Mouse (Mus musculus): ENCODE results near the gene Gm47289.

Gene Gm47289

DNA sequence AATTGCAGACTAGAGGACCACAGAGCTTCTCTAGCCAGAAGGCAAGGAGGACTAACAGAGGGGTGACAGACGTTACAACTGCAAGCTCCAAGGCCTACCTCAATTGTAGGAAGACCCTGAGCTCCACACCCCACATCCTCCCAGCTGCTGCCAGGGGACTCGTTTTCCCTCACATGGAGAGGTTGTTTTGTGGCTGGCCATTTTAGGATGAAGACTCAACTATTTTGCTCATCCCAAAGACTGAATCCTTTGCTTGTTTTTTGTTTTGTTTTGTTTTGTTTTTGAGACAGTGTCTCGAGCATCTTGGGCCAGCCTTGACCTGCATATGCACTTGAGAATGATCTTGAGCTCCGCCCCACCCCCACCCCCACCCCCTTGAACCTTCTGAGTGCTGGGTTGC lies at the start of gene Gm47289:
Gm47289 (plus strand) TSS at position 301 of the 400 bp plus-strand sequence.
- no peak for DNase-seq (ENCODE audit: low read depth, low spot score)

DNA sequence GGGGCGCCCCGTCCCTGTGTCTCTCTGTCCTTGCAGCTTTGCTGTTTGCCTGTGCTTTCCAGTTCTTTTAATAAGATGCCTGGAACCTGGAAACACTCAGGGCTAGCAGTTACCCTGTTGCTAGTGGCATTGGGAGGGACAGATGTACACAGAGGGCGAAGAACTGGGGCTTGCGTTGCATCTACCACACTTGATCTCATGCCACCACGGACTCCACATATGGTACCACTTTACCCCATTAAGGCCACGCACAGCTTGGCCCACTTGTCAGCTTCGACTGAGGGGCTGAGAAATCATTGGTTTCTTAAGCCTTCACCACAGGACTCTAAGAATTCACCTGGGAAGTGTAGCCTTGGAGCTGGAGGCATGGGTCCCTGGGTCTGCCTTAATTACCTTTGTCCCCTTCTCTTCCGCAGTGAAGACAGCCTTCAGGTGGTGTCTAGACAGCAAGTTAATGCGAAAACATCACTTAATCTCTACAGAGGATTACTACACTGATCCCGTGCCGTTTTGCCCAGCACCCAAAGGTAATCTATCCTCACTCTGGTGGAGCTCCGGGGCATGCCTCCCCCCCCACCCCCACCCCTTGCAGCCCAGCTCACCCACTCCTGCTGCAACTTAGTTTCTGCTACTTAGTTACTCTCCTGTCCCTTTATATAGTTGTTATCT lies 49.1 kb upstream of the Gm47289 start:
- no peak for DNase-seq (ENCODE audit: low read depth, low spot score)

DNA sequence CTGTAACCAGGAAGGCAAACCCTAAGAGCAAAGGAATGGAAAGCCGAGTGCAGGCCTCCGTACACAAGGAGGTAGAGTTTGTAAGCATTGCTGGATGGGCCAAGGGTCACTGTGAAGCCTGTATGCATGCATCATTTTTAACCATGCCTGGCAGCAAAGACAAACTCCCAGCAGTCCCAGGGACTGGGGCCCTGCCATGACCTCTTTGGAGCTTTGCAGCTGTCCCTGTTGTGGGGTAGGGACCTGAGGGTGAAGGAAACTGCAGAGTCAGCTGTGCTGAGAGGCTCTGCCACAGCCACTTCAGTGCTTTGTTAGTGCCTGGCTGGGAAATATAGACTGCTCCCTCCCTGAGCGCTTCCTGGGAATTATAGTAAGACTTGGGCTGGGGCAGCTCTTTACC lies 48.3 kb upstream of the Gm47289 start:
- DNase-seq (ENCODE audit: low read depth, low spot score), result no peak

DNA sequence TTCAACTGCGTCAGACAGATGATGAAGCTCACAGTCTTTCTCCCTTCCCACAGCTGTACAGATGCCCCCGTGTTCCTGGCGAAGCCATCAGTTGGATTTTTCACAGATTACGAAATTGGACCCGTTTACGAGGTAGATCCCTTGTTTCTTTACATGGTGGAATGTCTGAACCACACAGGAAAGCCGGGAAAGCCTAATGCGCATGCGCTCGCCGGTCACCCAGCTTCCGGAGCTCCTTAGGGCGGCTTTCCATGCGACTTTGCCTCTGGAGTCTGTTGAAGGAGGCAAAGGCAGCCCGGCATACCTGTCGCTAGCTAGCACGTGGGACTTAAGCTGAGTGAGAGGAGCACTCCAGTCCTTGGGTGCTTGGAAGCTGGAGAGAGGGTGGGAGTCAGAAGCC lies 44.0 kb upstream of the Gm47289 start:
- DNase-seq (ENCODE audit: low read depth, low spot score), result no peak

DNA sequence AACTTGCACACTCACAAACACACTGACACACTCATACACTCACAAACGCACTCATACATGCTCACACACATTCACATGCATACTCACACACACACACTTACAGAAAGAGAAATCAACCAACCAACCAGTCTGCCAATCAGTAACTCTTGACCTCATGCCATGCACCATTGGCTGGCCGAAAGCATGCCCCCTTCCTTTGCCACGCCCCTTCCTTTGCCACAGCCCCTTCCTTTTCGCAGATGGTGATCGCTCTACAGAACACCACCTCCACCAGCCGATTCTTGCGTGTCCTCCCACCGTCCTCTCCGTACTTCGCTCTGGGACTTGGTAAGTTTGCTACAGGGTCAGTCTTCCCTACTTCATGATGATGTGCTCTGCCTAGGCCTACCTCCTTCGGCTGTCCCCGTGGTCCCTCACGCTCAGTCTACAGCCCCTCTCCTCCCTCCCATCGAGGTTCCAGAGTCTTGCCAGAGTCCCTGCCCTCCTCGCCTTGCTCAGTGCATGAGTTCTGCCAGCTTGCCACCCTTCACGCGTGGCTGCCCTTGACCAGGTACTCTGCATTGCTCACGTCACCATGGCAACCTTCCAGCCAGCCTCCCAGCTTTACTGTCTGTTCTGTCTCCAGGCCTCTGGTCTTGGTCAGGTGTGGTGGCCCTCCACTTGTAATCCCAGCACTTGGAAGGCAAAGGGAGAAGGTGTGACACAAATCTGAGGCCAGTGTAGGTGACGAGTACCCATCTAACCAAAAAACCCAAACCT lies 39.4 kb upstream of the Gm47289 start:
- no peak for DNase-seq (ENCODE audit: low read depth, low spot score)

DNA sequence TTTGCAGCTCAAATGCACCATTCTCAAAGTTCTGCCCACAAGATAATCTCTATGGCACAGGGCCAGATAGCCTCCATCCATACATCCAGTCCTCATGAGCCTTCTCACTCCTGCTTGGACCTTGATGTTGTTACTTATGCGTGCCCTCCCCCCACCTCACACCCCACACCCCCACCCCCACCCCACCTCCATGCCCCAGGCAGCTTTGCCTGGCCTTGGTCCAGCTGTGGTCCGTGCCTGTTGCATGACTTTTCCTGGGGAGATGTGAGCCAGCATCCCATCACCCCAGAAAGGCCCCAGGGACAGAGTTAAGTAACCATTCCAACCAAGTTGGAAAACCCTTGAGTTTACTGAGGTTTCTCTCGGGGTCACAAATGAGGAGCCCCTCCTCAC lies 38.8 kb upstream of the Gm47289 start:
- no peak for DNase-seq (ENCODE audit: low read depth, low spot score)

DNA sequence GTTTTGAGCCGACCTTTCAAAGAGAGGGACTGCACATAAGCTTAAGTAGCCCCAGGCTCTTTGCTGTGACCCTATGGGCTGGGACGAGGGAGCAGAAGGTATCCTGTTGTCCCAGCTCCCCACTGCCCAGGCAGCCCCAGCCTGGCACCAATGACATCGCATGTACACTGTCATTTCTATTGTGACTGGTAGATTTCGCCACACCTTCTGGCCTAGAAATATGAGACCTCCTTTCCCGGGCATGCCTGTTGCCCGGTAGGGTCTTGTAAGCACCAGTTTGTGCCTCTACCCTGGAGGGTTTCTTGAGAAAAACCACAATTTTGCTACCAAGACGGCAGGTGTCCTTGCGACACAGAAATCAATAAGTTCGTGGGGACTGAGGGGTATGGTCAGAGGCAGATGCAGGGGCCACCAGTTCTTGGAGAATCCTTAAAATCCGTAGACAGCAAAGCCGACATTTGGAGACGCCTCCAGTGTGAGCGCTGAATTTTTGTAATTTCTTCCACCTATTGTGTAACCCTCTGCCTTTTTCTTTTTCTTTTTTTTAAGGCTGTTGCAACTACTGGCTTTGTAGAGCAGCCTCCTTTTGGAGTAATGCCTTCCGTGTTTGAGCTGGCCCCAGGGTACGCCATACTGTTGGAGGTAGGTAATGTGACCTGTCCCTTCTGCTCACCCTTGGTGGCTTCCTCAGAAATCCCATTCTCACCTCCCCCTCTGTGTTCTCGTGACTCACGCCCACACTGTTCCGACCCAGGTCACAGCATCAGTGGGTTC lies 36.2 kb upstream of the Gm47289 start:
- DNase-seq (ENCODE audit: low read depth, low spot score), result no peak

DNA sequence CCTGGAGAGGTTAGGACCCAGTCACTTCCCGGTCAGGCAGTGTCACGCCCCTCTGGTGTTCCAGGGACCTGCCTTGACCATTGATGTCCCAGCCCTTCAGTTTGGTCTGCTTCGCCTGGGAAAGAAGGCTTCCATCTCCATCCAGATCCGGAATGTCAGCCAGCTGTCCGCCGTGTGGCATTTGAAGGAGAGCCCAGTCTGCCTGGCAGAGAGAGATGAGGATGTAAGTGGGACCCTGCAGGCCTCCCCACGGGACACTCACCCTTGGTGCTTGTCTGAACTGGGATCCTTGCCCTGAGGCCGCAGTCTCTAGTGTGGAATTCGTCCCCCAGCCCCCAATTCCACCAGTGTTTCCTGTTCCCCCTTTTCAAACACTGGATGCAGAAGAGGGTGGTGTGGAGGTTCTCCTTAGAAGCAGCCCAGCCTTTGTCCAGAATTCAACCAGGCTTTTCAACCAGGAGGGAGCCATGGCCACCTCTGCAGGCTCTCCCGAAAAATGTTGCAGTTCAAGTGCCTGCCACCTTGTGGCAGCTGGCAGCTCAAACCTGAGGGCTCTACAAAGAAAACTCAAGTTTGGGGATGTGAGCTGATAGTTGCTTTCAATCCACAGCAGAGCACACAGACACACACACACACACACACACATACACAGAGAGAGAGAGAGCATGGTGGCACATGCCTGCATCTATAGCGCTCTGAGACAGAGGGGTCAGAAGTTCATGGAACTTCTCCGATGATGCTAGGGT lies 30.4 kb upstream of the Gm47289 start:
- no peak for DNase-seq (ENCODE audit: low read depth, low spot score)

DNA sequence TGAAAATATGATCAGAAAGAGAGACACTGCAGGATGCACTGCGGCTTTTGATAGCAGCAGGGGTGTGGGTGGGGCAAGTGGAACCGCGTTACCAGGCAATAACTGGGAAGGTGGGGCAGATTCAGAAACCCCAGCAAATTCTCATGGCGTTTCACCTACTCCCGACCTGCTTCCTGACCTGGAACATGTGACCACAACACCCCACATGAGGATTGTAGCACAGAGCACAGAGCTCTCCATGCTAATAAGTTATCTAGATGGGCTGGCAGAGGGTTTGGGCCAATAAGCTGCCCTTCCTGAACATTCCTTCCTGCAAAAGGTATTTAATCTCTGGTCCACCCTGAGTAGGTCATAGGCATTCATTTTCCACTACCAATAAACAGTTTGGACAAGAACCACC lies 28.3 kb upstream of the Gm47289 start:
- no peak for DNase-seq (ENCODE audit: low read depth, low spot score)

DNA sequence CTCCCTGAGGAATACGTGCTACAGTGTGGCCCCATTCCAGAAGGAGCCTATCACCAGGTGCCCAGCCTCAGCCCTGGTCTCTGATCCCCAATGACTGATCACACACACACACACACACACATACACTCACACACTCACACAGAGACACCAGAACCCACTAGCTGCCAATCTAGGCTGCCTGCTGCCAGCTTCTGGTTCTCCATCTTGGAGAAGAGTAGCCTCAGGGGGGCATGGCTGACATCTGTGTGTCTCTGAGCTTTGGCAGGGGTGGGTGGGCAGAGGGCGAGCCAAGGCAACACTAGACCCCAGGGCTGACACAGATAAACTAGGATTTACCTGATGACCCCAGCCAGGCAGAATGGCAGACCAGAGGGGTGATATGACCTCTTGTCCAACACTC lies 20.1 kb upstream of the Gm47289 start:
- DNase-seq (ENCODE audit: low read depth, low spot score), result no peak

DNA sequence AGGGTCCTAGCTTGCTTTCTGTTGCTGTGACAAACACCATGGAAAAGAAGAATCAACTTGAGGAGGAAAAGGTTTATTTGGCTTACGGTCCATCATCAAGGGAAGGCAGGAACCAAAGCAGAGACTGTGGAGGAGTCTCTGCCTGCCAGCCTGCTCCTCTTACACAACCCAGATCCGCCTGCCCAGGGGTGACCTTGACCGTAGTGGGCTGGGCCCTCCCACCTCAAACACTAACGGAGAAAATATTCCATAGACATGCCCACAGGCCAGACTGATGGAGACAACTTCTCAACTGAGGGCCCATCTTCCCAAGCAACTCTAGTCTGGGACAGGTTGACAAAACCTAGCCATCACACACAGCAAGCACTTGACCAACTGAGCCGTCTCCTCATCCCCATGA lies 16.9 kb upstream of the Gm47289 start:
- no peak for DNase-seq (ENCODE audit: low read depth, low spot score)

DNA sequence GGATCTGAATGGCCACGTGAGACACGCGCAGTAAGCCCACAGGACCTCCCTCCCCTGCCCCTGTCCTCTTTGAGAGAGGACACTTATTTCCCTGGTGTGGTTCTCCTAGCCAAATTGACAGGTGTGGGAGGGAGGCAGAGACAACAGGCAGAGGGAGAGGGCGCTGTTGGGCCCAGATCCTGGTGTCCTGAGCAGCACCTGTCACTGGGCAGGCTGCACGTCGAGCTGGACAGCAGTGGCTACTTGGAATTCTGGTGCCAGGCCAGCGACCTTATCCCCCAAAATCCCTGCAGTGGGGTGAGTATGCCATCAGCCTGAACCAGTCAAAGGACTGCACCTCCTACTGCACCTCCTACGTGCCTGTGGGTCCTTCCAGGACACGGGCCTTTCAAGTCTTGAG lies 15.6 kb upstream of the Gm47289 start:
- DNase-seq (ENCODE audit: low read depth, low spot score), result no peak

DNA sequence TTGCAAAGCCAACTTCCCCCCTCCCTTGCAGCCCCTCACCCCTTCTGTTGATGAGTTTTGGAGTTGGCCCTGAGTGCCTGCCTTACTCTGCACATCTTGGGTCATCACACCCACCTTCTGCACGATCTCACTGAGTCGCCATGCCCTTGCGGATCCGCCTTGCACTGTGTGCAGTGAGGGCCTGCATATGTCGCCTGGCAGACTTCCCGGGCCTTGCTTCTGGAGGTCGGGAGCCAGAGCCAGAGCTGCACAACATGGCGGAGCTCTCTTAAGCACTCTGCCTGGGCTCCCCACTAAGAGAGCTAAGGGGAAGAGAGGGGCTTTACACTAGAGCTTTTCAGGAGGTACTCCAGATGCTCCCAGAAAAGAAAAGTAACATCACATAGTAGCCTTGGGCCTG lies 14.3 kb upstream of the Gm47289 start:
- no peak for DNase-seq (ENCODE audit: low read depth, low spot score)

DNA sequence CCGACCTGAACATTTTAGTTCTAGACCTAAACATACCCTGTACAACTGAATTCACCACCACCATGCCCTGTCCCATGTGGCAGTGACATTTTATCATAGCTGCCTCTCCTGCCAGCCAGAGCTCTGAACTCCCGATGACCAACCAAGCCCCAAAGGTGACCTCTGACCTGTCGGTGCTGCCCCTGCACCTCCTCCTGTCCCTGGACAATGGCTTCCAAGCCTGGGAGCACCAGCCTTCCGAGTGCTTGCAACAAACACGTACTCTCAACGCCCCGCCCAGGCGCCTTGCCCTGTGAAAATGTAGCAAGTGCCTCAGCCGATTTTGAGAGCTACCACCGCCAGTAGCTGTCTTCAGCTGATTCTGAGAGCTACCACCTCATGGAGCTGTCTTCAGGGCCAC lies 13.8 kb upstream of the Gm47289 start:
- DNase-seq (ENCODE audit: low read depth, low spot score), result no peak

DNA sequence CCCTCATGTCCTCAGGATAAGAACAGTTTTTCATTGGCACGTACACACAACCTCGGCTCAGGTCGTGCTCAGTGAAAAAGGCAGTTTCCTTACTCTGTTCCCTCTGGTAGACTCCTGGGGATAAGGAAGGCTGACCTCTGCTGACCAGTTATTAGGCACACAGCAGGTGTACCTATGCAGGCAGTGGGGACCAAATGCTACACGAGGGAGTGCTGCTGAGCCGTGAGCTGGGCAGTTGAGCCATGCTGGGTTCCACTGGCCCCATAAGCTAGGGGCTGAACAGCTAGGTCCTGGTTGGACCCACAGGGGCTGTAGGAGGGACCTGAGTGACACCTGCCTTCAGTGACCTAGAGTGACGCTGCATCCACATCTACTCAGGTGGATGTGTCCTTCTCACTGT lies 13.3 kb upstream of the Gm47289 start:
- no peak for DNase-seq (ENCODE audit: low read depth, low spot score)

DNA sequence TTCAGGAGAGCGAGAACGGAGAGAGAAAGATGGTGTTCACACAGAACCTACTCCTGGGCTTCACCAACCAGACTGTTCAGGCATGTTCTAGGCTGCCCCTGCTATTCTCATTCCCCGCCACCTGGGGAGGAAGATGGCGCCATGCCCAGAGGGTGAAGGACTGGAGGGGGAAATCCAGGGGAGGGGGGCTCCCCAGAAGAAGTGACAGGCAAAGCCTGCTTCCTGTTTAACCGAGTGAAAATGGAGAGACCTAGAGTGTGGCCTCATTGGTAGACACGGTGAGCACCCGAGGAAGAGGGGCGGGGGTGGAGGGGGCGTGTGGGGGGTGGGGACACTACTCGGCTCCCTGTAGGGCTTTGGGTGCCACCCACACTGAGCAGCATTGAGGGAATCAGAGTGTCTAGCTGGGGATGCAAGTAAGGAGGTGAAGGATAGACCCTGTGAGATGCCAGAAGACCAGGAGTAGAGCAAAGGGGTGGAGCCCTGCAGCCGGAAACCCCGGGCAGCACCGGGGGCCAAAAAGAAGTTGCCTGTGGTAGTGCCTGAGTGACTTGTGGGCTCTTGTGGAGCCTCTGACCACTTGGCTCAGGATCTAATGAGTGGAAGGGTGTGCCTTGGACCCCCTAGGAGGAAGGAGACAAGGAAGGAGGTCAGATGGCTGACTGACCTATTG lies 12.7 kb upstream of the Gm47289 start:
- DNase-seq (ENCODE audit: low read depth, low spot score), result no peak

DNA sequence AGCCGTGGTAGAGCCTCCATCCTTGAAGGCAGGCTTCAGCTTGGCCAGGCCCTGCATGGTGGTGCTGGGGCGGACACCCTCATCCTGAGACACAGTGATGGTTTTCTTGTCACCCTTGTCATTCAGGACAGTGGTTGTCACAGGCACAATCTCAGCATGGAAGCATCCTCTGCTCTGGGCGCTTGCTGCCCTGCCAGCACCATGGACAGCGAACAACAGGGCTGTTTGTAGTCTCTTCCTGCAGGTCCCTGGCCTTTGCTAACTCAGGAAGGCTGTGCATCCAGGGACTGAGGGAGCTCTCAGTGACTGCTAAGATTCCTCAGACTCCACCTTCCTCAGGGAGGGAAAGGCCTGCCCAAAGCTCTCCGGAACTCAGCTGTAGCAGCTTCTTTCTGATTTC lies 9.4 kb upstream of the Gm47289 start:
- peak; percentile 65 for DNase-seq (ENCODE audit: low read depth, low spot score)

DNA sequence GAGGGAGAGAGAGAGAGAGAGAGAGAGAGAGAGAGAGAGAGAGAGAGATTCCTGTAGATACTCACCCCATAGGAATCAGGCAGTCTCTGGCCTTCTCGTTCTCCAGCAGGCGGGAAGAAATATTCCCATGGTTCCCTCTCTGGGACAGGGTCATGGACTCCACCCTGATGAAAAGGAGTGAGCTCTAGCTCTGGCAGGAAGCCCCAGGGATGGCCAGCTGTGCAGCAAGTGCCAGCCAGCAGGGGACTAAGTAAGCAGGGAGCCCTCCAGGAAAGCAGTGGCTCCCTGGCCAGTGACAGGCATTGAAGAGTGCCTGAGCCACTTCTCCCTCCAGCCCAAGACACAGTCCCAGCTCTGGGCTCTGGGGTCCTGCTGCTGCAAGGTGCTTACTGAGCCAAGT lies 7.2 kb upstream of the Gm47289 start:
- no peak for DNase-seq (ENCODE audit: low read depth, low spot score)

DNA sequence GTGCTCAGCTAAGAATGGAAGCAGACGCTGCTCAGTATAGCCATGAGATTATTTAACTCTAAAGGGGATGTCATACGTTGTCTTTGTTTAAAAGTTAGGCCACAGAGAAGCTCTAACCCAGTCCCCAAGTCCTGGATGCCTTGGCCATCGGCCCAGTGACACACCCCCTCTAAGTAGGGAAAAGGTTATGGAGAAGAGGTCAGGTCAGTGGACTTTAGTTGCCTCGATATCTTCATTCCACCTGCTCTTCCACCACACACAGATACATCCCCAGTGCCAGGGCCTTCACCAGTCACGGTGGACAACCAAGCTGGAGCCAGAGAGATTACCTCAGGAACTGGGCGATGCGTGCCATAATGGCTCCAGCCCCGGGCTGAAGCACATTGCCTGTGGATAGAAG lies 3.5 kb upstream of the Gm47289 start:
- no peak for DNase-seq (ENCODE audit: low read depth, low spot score)

DNA sequence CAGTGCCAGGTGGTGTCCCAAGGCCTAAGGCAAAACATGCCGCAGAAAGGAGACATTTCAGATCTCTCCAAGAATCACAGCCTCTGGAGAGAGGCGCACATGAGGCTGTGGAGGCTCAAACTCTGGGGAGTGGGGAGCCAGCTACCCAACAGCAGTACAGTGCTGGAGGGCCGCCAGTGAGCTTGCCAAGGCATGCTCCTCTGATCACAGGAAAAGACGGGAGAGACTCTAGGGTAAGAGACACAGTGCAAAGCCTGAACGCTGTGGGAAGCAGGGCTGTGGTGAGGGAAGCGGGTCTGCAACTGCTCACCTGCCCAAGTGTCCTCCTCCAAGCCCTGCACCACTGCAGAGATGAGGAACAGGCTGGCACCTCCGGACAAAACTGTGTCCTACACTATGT lies 3.1 kb upstream of the Gm47289 start:
- DNase-seq (ENCODE audit: low read depth, low spot score), result no peak

Measured in embryo, embryonic 11.5 days (tissue).